Comparison of ENCODE assay signal across 10 mouse cellular contexts in genomic region chr4:151960513-151960854, GRCm38 (mm10). TPM values are rescaled to one million over a fixed set of nuclear protein-coding genes. Genes with fewer than 3 reads are reported as not detected.
A peak's percentile ranks its signal among the peaks of the same experiment; 100 is the strongest.
DNase-seq lines count a peak whose midpoint lies in the region; ATAC-seq and TF ChIP-seq lines count a peak whose summit lies in the region.
"Had no signal": no experiment of that assay in that cellular context is flagged by ENCODE, and none has a peak within 500 bp of the region (broad histone marks: within the 10 kb centered on the region; RNA-seq: fewer than 3 reads in every experiment).

No protein-coding gene starts in this region.

- no peaks in the 10 kb centered on the region for H3K27me3 ChIP-seq in midbrain, embryonic 11.5 days (ENCODE audit: control insufficient read depth, insufficient read depth, low read length)
- H3K27me3 ChIP-seq in midbrain, postnatal 0 days (ENCODE audit: insufficient read depth, low read length), result no peaks in the 10 kb centered on the region
- H3K27me3 ChIP-seq in embryonic facial prominence, embryonic 15.5 days, result no peaks in the 10 kb centered on the region
- no peaks in the 10 kb centered on the region for H3K27me3 ChIP-seq in liver, postnatal 0 days (ENCODE audit: insufficient read depth, low read length)
- no peaks in the 10 kb centered on the region for H3K27me3 ChIP-seq in stomach, postnatal 0 days (ENCODE audit: control insufficient read depth, insufficient read depth, low read length)
- H3K27me3 ChIP-seq in forebrain, embryonic 12.5 days, result no peaks in the 10 kb centered on the region
- no peaks in the 10 kb centered on the region for H3K27me3 ChIP-seq in neural tube, embryonic 15.5 days (replicated peaks)

- no peak for ATAC-seq in midbrain, embryonic 11.5 days (ENCODE audit: low FRiP score)
- ATAC-seq in midbrain, postnatal 0 days (ENCODE audit: low FRiP score), result no peak
- ATAC-seq in embryonic facial prominence, embryonic 15.5 days (ENCODE audit: insufficient number of reproducible peaks, low FRiP score, low TSS enrichment, low read depth), result 0 out of 2 replicates have a peak, but pooled peaks have one; percentile 40
- peak; percentile 96 for ATAC-seq in liver, postnatal 0 days
- peak; percentile 89 for ATAC-seq in stomach, postnatal 0 days (ENCODE audit: low FRiP score, low TSS enrichment)
- no peak for ATAC-seq in forebrain, embryonic 12.5 days (ENCODE audit: low FRiP score)
- no peak for ATAC-seq in neural tube, embryonic 15.5 days (ENCODE audit: low FRiP score)

- no peak overlapping the region for H3K4me3 ChIP-seq in midbrain, embryonic 11.5 days (ENCODE audit: low read depth, low read length)
- H3K4me3 ChIP-seq in midbrain, postnatal 0 days (ENCODE audit: low read depth, low read length), result no peak overlapping the region
- H3K4me3 ChIP-seq in embryonic facial prominence, embryonic 15.5 days (replicated peaks), result no peak overlapping the region
- no peak overlapping the region for H3K4me3 ChIP-seq in liver, postnatal 0 days (ENCODE audit: low read depth, low read length)
- no peak overlapping the region for H3K4me3 ChIP-seq in stomach, postnatal 0 days (ENCODE audit: low read depth, low read length)
- no peak overlapping the region for H3K4me3 ChIP-seq in forebrain, embryonic 12.5 days (replicated peaks)
- H3K4me3 ChIP-seq in neural tube, embryonic 15.5 days (replicated peaks), result no peak overlapping the region

- peak; percentile 33 for DNase-seq in midbrain, embryonic 11.5 days (ENCODE audit: low spot score, missing footprints)
- DNase-seq in midbrain, postnatal 0 days (ENCODE audit: low spot score), result no peak
- DNase-seq in liver, postnatal 0 days, result peak; percentile 71
- peak; percentile 64 for DNase-seq in stomach, postnatal 0 days (ENCODE audit: low spot score)
- DNase-seq: gastrocnemius, postnatal 25 days; kidney, postnatal 14 days; thymus, postnatal 4 days had no signal

- H3K9ac ChIP-seq in midbrain, embryonic 11.5 days (ENCODE audit: low read length), result no peak overlapping the region
- no peak overlapping the region for H3K9ac ChIP-seq in midbrain, postnatal 0 days (replicated peaks; ENCODE audit: low read length, poor library complexity, severe bottlenecking)
- H3K9ac ChIP-seq in embryonic facial prominence, embryonic 15.5 days, result no peak overlapping the region
- peak overlapping the region; percentile 64 for H3K9ac ChIP-seq in liver, postnatal 0 days (replicated peaks)
- H3K9ac ChIP-seq in stomach, postnatal 0 days (ENCODE audit: low read length), result no peak overlapping the region
- no peak overlapping the region for H3K9ac ChIP-seq in forebrain, embryonic 12.5 days
- no peak overlapping the region for H3K9ac ChIP-seq in neural tube, embryonic 15.5 days (replicated peaks)

- H3K36me3 ChIP-seq in midbrain, embryonic 11.5 days (ENCODE audit: control insufficient read depth, insufficient read depth, low read length), result peaks cover 31% of the 10 kb centered on the region
- H3K36me3 ChIP-seq in midbrain, postnatal 0 days (ENCODE audit: insufficient read depth, low read length), result peaks cover 58% of the 10 kb centered on the region
- H3K36me3 ChIP-seq in embryonic facial prominence, embryonic 15.5 days, result peaks cover 77% of the 10 kb centered on the region
- H3K36me3 ChIP-seq in liver, postnatal 0 days (replicated peaks; ENCODE audit: insufficient read depth, low read length), result peaks cover 56% of the 10 kb centered on the region
- peaks cover 10% of the 10 kb centered on the region for H3K36me3 ChIP-seq in stomach, postnatal 0 days (ENCODE audit: control insufficient read depth, insufficient read depth, low read length)
- peaks cover 84% of the 10 kb centered on the region for H3K36me3 ChIP-seq in forebrain, embryonic 12.5 days (replicated peaks)
- peaks cover 70% of the 10 kb centered on the region for H3K36me3 ChIP-seq in neural tube, embryonic 15.5 days

- no peak overlapping the region for H3K4me2 ChIP-seq in midbrain, embryonic 11.5 days
- H3K4me2 ChIP-seq in midbrain, postnatal 0 days (ENCODE audit: low read depth, low read length, poor library complexity, severe bottlenecking), result no peak overlapping the region
- no peak overlapping the region for H3K4me2 ChIP-seq in embryonic facial prominence, embryonic 15.5 days (replicated peaks)
- peak overlapping the region; percentile 28 for H3K4me2 ChIP-seq in liver, postnatal 0 days (ENCODE audit: low read depth, low read length)
- H3K4me2 ChIP-seq in stomach, postnatal 0 days (replicated peaks; ENCODE audit: low read depth), result no peak overlapping the region
- H3K4me2 ChIP-seq in forebrain, embryonic 12.5 days, result no peak overlapping the region
- H3K4me2 ChIP-seq in neural tube, embryonic 15.5 days, result no peak overlapping the region

- no peak overlapping the region for H3K27ac ChIP-seq in midbrain, embryonic 11.5 days (ENCODE audit: low read depth, low read length)
- H3K27ac ChIP-seq in midbrain, postnatal 0 days (ENCODE audit: low read depth, low read length), result no peak overlapping the region
- no peak overlapping the region for H3K27ac ChIP-seq in embryonic facial prominence, embryonic 15.5 days (replicated peaks)
- peak overlapping the region; percentile 97 for H3K27ac ChIP-seq in liver, postnatal 0 days (ENCODE audit: low read depth)
- H3K27ac ChIP-seq in stomach, postnatal 0 days (replicated peaks), result peak overlapping the region; percentile 65
- no peak overlapping the region for H3K27ac ChIP-seq in forebrain, embryonic 12.5 days
- no peak overlapping the region for H3K27ac ChIP-seq in neural tube, embryonic 15.5 days (replicated peaks)

- no peak for TF ChIP-seq CTCF in midbrain, postnatal 0 days (IDR thresholded peaks at IDR 0.05)
- peak; percentile 11; the same call in 1 of the 2 replicates for TF ChIP-seq CTCF in liver, postnatal 0 days (IDR thresholded peaks at IDR 0.05; ENCODE audit: low read depth)
- TF ChIP-seq CTCF in stomach, postnatal 0 days (IDR thresholded peaks at IDR 0.05; ENCODE audit: low read depth), result no peak

- peak; percentile 92 for TF ChIP-seq EP300 in liver, postnatal 0 days (IDR thresholded peaks at IDR 0.05; ENCODE audit: low read depth)
- TF ChIP-seq EP300 in stomach, postnatal 0 days (optimal IDR thresholded peaks at IDR 0.05), result no peak

- WGBS in midbrain, embryonic 11.5 days, result 88% methylated on average over 3 of the region's 3 CpGs
- 74% methylated on average over 3 of the region's 3 CpGs for WGBS in midbrain, postnatal 0 days
- WGBS in embryonic facial prominence, embryonic 15.5 days, result 61% methylated on average over 3 of the region's 3 CpGs
- 51% methylated on average over 3 of the region's 3 CpGs for WGBS in liver, postnatal 0 days (ENCODE audit: insufficient replicate concordance)
- WGBS in stomach, postnatal 0 days, result 38% methylated on average over 3 of the region's 3 CpGs
- WGBS in forebrain, embryonic 12.5 days, result 87% methylated on average over 3 of the region's 3 CpGs
- WGBS in neural tube, embryonic 15.5 days, result 90% methylated on average over 3 of the region's 3 CpGs

- no peaks in the 10 kb centered on the region for H3K4me1 ChIP-seq in midbrain, embryonic 11.5 days (ENCODE audit: control insufficient read depth, insufficient read depth, low read length)
- H3K4me1 ChIP-seq in midbrain, postnatal 0 days (ENCODE audit: insufficient read depth, low read length), result no peaks in the 10 kb centered on the region
- H3K4me1 ChIP-seq in embryonic facial prominence, embryonic 15.5 days, result peaks cover 4% of the 10 kb centered on the region; the same call in 1 of the 2 replicates
- H3K4me1 ChIP-seq in liver, postnatal 0 days (ENCODE audit: insufficient read depth), result peaks cover 63% of the 10 kb centered on the region
- H3K4me1 ChIP-seq in stomach, postnatal 0 days (replicated peaks; ENCODE audit: control insufficient read depth, insufficient read depth), result no peaks in the 10 kb centered on the region
- no peaks in the 10 kb centered on the region for H3K4me1 ChIP-seq in forebrain, embryonic 12.5 days
- H3K4me1 ChIP-seq in neural tube, embryonic 15.5 days, result no peaks in the 10 kb centered on the region

- H3K9me3 ChIP-seq in midbrain, embryonic 11.5 days (ENCODE audit: control insufficient read depth, low read length), result no peaks in the 10 kb centered on the region
- H3K9me3 ChIP-seq in midbrain, postnatal 0 days (ENCODE audit: low read length), result no peaks in the 10 kb centered on the region
- H3K9me3 ChIP-seq in embryonic facial prominence, embryonic 15.5 days (replicated peaks), result no peaks in the 10 kb centered on the region
- no peaks in the 10 kb centered on the region for H3K9me3 ChIP-seq in liver, postnatal 0 days (ENCODE audit: low read length)
- H3K9me3 ChIP-seq in stomach, postnatal 0 days (ENCODE audit: control insufficient read depth, low read length), result no peaks in the 10 kb centered on the region
- H3K9me3 ChIP-seq in forebrain, embryonic 12.5 days, result no peaks in the 10 kb centered on the region
- H3K9me3 ChIP-seq in neural tube, embryonic 15.5 days (replicated peaks), result no peaks in the 10 kb centered on the region

RNA-seq across cellular contexts. Expression of gene Dnajc11, which starts 27.0 kb away (rescaled TPM):
- polyA plus RNA-seq in midbrain, embryonic 11.5 days (2014; fragmentation: Nextera tagmentation; extraction: Ambion mirVana), result 79.3 and 86.8 TPM in 2 replicates
- 83.2 and 88.5 TPM in 2 replicates for total RNA-seq in midbrain, postnatal 0 days (2014; rRNA removed)
- 73.7 and 75.9 TPM in 2 replicates for polyA plus RNA-seq in midbrain, postnatal 0 days (2015; fragmentation: Nextera tagmentation; extraction: Ambion mirVana)
- 57.8 and 61.5 TPM in 2 replicates for polyA plus RNA-seq in embryonic facial prominence, embryonic 15.5 days (2015; fragmentation: Nextera tagmentation; extraction: Ambion mirVana)
- polyA plus RNA-seq in liver, postnatal 0 days (2015; fragmentation: Nextera tagmentation; extraction: Ambion mirVana), result 28.8 and 29.2 TPM in 2 replicates
- polyA plus RNA-seq in stomach, postnatal 0 days (2015; fragmentation: Nextera tagmentation; extraction: Ambion mirVana), result 33.0 and 34.5 TPM in 2 replicates
- polyA plus RNA-seq in forebrain, embryonic 12.5 days (2016; fragmentation: Nextera tagmentation; extraction: Ambion mirVana), result 83.9 and 89.0 TPM in 2 replicates
- 79.6 and 82.6 TPM in 2 replicates for polyA plus RNA-seq in neural tube, embryonic 15.5 days (2015; fragmentation: Nextera tagmentation; extraction: Ambion mirVana)

RNA-seq across cellular contexts. Expression of gene Thap3, which starts 28.3 kb away (rescaled TPM):
- polyA plus RNA-seq in midbrain, embryonic 11.5 days (2014; fragmentation: Nextera tagmentation; extraction: Ambion mirVana), result 21.9 and 24.6 TPM in 2 replicates
- 13.8 and 21.1 TPM in 2 replicates for total RNA-seq in midbrain, postnatal 0 days (2014; rRNA removed)
- 42.7 and 45.7 TPM in 2 replicates for polyA plus RNA-seq in midbrain, postnatal 0 days (2015; fragmentation: Nextera tagmentation; extraction: Ambion mirVana)
- 53.8 and 60.4 TPM in 2 replicates for polyA plus RNA-seq in embryonic facial prominence, embryonic 15.5 days (2015; fragmentation: Nextera tagmentation; extraction: Ambion mirVana)
- polyA plus RNA-seq in liver, postnatal 0 days (2015; fragmentation: Nextera tagmentation; extraction: Ambion mirVana), result 5.7 and 6.8 TPM in 2 replicates
- polyA plus RNA-seq in stomach, postnatal 0 days (2015; fragmentation: Nextera tagmentation; extraction: Ambion mirVana), result 22.2 and 23.5 TPM in 2 replicates
- 33.9 and 38.6 TPM in 2 replicates for polyA plus RNA-seq in forebrain, embryonic 12.5 days (2016; fragmentation: Nextera tagmentation; extraction: Ambion mirVana)
- 37.8 and 38.3 TPM in 2 replicates for polyA plus RNA-seq in neural tube, embryonic 15.5 days (2015; fragmentation: Nextera tagmentation; extraction: Ambion mirVana)

RNA-seq across cellular contexts. Expression of gene Phf13, which starts 35.6 kb away (rescaled TPM):
- 21.5 and 22.9 TPM in 2 replicates for polyA plus RNA-seq in midbrain, embryonic 11.5 days (2014; fragmentation: Nextera tagmentation; extraction: Ambion mirVana)
- total RNA-seq in midbrain, postnatal 0 days (2014; rRNA removed), result 17.2 and 18.3 TPM in 2 replicates
- 16.6 and 17.1 TPM in 2 replicates for polyA plus RNA-seq in midbrain, postnatal 0 days (2015; fragmentation: Nextera tagmentation; extraction: Ambion mirVana)
- polyA plus RNA-seq in embryonic facial prominence, embryonic 15.5 days (2015; fragmentation: Nextera tagmentation; extraction: Ambion mirVana), result 34.6 and 35.1 TPM in 2 replicates
- polyA plus RNA-seq in liver, postnatal 0 days (2015; fragmentation: Nextera tagmentation; extraction: Ambion mirVana), result 3.6 and 4.1 TPM in 2 replicates
- 12.4 and 12.7 TPM in 2 replicates for polyA plus RNA-seq in stomach, postnatal 0 days (2015; fragmentation: Nextera tagmentation; extraction: Ambion mirVana)
- polyA plus RNA-seq in forebrain, embryonic 12.5 days (2016; fragmentation: Nextera tagmentation; extraction: Ambion mirVana), result 24.4 and 27.4 TPM in 2 replicates
- 21.3 TPM in 2 replicates for polyA plus RNA-seq in neural tube, embryonic 15.5 days (2015; fragmentation: Nextera tagmentation; extraction: Ambion mirVana)

RNA-seq across cellular contexts. Expression of gene Klhl21, which starts 48.1 kb away (rescaled TPM):
- 2.0 and 2.6 TPM in 2 replicates for polyA plus RNA-seq in midbrain, embryonic 11.5 days (2014; fragmentation: Nextera tagmentation; extraction: Ambion mirVana)
- 9.0 and 13.2 TPM in 2 replicates for total RNA-seq in midbrain, postnatal 0 days (2014; rRNA removed)
- 3.5 and 4.1 TPM in 2 replicates for polyA plus RNA-seq in midbrain, postnatal 0 days (2015; fragmentation: Nextera tagmentation; extraction: Ambion mirVana)
- polyA plus RNA-seq in embryonic facial prominence, embryonic 15.5 days (2015; fragmentation: Nextera tagmentation; extraction: Ambion mirVana), result 18.8 TPM in 2 replicates
- polyA plus RNA-seq in liver, postnatal 0 days (2015; fragmentation: Nextera tagmentation; extraction: Ambion mirVana), result 4.2 TPM in 2 replicates
- 11.2 and 11.9 TPM in 2 replicates for polyA plus RNA-seq in stomach, postnatal 0 days (2015; fragmentation: Nextera tagmentation; extraction: Ambion mirVana)
- polyA plus RNA-seq in forebrain, embryonic 12.5 days (2016; fragmentation: Nextera tagmentation; extraction: Ambion mirVana), result 5.3 and 5.5 TPM in 2 replicates
- 5.7 and 7.8 TPM in 2 replicates for polyA plus RNA-seq in neural tube, embryonic 15.5 days (2015; fragmentation: Nextera tagmentation; extraction: Ambion mirVana)

Comparison
In these comparisons a context has a peak if more than half of its experiments do, and no peak if none do; other contexts are left out.
1. ATAC-seq: peak in embryonic facial prominence, embryonic 15.5 days (single experiment), liver, postnatal 0 days (single experiment) and stomach, postnatal 0 days (single experiment); none in midbrain, embryonic 11.5 days (single experiment), midbrain, postnatal 0 days (single experiment), forebrain, embryonic 12.5 days (single experiment) and neural tube, embryonic 15.5 days (single experiment).
2. H3K27ac ChIP-seq: peak in liver, postnatal 0 days (single experiment) and stomach, postnatal 0 days (single experiment); none in midbrain, embryonic 11.5 days (single experiment), midbrain, postnatal 0 days (single experiment), embryonic facial prominence, embryonic 15.5 days (single experiment), forebrain, embryonic 12.5 days (single experiment) and neural tube, embryonic 15.5 days (single experiment).